Mouse (Mus musculus) urinary bladder, postnatal 4 days (tissue): Measurements from ENCODE around the gene Gm42688.

Experiments used
- DNase-seq, 2 experiments: peaks; one replicate each; pipeline ENCODE4 v3.0.0; 2021 to 2022; ENCODE audit warnings: low spot score in 2 of 2

Gene Gm42688

GRCm38 (mm10) chr6:83117616-83118015 is 16.2 kb downstream of the Gm42688 start:
- DNase-seq = no peak

- DNase-seq = no peak
Measured at GRCm38 (mm10) chr6:83118369-83118768, 17.0 kb downstream of the Gm42688 start.

GRCm38 (mm10) chr6:83118825-83119733 is 17.7 kb downstream of the Gm42688 start:
- DNase-seq = no peak

- no peak for DNase-seq
Measured at GRCm38 (mm10) chr6:83119734-83120051, 18.3 kb downstream of the Gm42688 start.

- DNase-seq = peak; percentile 88 to 93
Measured at GRCm38 (mm10) chr6:83120930-83121862, 19.8 kb downstream of the Gm42688 start, which contains the start of gene Wbp1. Wbp1 (minus strand) TSS chr6:83121559.

GRCm38 (mm10) chr6:83121863-83122710 is 20.7 kb downstream of the Gm42688 start:
- no peak for DNase-seq

GRCm38 (mm10) chr6:83122961-83123360 is 21.5 kb downstream of the Gm42688 start:
- DNase-seq = no peak

- peak; percentile 89 to 91 for DNase-seq
Measured at GRCm38 (mm10) chr6:83124851-83125312, 23.5 kb downstream of the Gm42688 start.

- no peak for DNase-seq
Measured at GRCm38 (mm10) chr6:83125331-83125730, 23.9 kb downstream of the Gm42688 start, which contains the start of gene Ino80b. Ino80b (minus strand) TSS chr6:83125431.

- no peak for DNase-seq
Measured at GRCm38 (mm10) chr6:83127419-83127818, 26.0 kb downstream of the Gm42688 start.

- no peak for DNase-seq
Measured at GRCm38 (mm10) chr6:83131469-83132034, 30.1 kb downstream of the Gm42688 start.

GRCm38 (mm10) chr6:83132176-83132919 is 30.9 kb downstream of the Gm42688 start:
- no peak for DNase-seq

- DNase-seq = no peak
Measured at GRCm38 (mm10) chr6:83134226-83134625, 32.8 kb downstream of the Gm42688 start.

GRCm38 (mm10) chr6:83134951-83135513 is 33.6 kb downstream of the Gm42688 start, which contains the start of gene Rtkn:
Rtkn (plus strand) TSS chr6:83135463.
- no peak for DNase-seq

- no peak for DNase-seq
Measured at GRCm38 (mm10) chr6:83135571-83136161, 34.2 kb downstream of the Gm42688 start.

- DNase-seq = no peak
Measured at GRCm38 (mm10) chr6:83136291-83136880, 35.0 kb downstream of the Gm42688 start.

GRCm38 (mm10) chr6:83136881-83137575 is 35.6 kb downstream of the Gm42688 start:
- peak; percentile 78 for DNase-seq

- DNase-seq = peak; percentile 90
Measured at GRCm38 (mm10) chr6:83137576-83137950, 36.1 kb downstream of the Gm42688 start.
